Mouse (Mus musculus) ovary, postnatal 10 days (tissue): ENCODE measurements at regions not wholly inside any gene's neighbourhood (a gene's known extent, or its start where the extent isn't known, plus 50 kb on each side); places are given as distances from the start of the nearest gene placed in this dataset.
A peak's percentile ranks its signal among the peaks of the same experiment; 100 is the strongest.
"Not testable (repeated sequence)": the region's sequence is repeated elsewhere in the genome, so short reads cannot be mapped to it uniquely, and the experiment has no call there.

Source experiments
- DNase-seq: peaks from one replicate; pipeline ENCODE4 v3.0.0; 2022; ENCODE audit warnings: low spot score

- DNase-seq = peak; percentile 5
Observed at GRCm38 (mm10) chr11:28993270-28993847, 137.2 kb upstream of the Pnpt1 start.

- no peak for DNase-seq
Observed at GRCm38 (mm10) chr11:28998314-28999106, 132.0 kb upstream of the Pnpt1 start.

GRCm38 (mm10) chr11:28999196-28999595 lies 131.3 kb upstream of the Pnpt1 start:
- no peak for DNase-seq

GRCm38 (mm10) chr11:28999620-29000019 lies 130.9 kb upstream of the Pnpt1 start:
- DNase-seq = no peak

GRCm38 (mm10) chr11:29000212-29000611 lies 130.3 kb upstream of the Pnpt1 start:
- DNase-seq = no peak

GRCm38 (mm10) chr11:29017406-29017805 lies 113.1 kb upstream of the Pnpt1 start:
- no peak for DNase-seq

- no peak for DNase-seq
Observed at GRCm38 (mm10) chr11:29040817-29041216, 89.7 kb upstream of the Pnpt1 start.

- not testable (repeated sequence) for DNase-seq
Observed at GRCm38 (mm10) chr11:29047985-29048610, 82.4 kb upstream of the Pnpt1 start.

- DNase-seq = no peak
Observed at GRCm38 (mm10) chr11:29052625-29053024, 77.9 kb upstream of the Pnpt1 start.

GRCm38 (mm10) chr11:29069586-29069985 lies 61.0 kb upstream of the Pnpt1 start:
- not testable (repeated sequence) for DNase-seq

- DNase-seq = no peak
Observed at GRCm38 (mm10) chr11:29072231-29072630, 58.3 kb upstream of the Pnpt1 start.
